Mouse (Mus musculus) embryo, embryonic 11.5 days (tissue): ENCODE data around the gene Gtf3c2.

Source experiments
- DNase-seq: peaks from one replicate; pipeline ENCODE4 v3.0.0-alpha.2; 2012; ENCODE audit warnings: low read depth, low spot score

Gtf3c2 gene

GRCm38 (mm10) chr5:31149781-31150180 lies 30.2 kb downstream of the Gtf3c2 start:
- no peak for DNase-seq

GRCm38 (mm10) chr5:31138968-31139425 lies 40.9 kb downstream of the Gtf3c2 start:
- DNase-seq, result no peak

- DNase-seq, result no peak
These were observed 41.5 kb downstream of the Gtf3c2 start, which contains the start of gene Ucn for GRCm38 (mm10) chr5:31138241-31138967. Ucn (minus strand) TSS chr5:31138829.

GRCm38 (mm10) chr5:31137658-31138057 lies 42.3 kb downstream of the Gtf3c2 start:
- DNase-seq, result no peak

GRCm38 (mm10) chr5:31136730-31137424 lies 43.1 kb downstream of the Gtf3c2 start:
- DNase-seq, result no peak

- no peak for DNase-seq
These were observed 53.9 kb downstream of the Gtf3c2 start for GRCm38 (mm10) chr5:31126050-31126449.

- DNase-seq, result no peak
These were observed 56.5 kb downstream of the Gtf3c2 start for GRCm38 (mm10) chr5:31123481-31123880.

GRCm38 (mm10) chr5:31121111-31121510 lies 58.8 kb downstream of the Gtf3c2 start:
- DNase-seq, result no peak

- DNase-seq, result no peak
These were observed 63.0 kb downstream of the Gtf3c2 start for GRCm38 (mm10) chr5:31116912-31117311.

- DNase-seq, result no peak
These were observed 63.6 kb downstream of the Gtf3c2 start, which contains the start of gene Trim54 for GRCm38 (mm10) chr5:31116354-31116753. Trim54 (plus strand) TSS chr5:31116712.

- DNase-seq, result no peak
These were observed 69.2 kb downstream of the Gtf3c2 start for GRCm38 (mm10) chr5:31110781-31111180.

GRCm38 (mm10) chr5:31108000-31108490 lies 71.9 kb downstream of the Gtf3c2 start, which contains the start of gene Slc30a3:
Slc30a3 (minus strand) TSS chr5:31108237.
- DNase-seq, result no peak
